Mouse (Mus musculus) liver, adult 2 months (tissue): ENCODE results near the gene Klhl31.

Experiments used
- CTCF ChIP-seq: fragments of 200-500 bp; IDR thresholded peaks from 2 replicates; pipeline ENCODE4 v1.5.1; 2011; ENCODE audit warnings: low read depth, low read length, control low read depth
- POLR2A ChIP-seq: fragments of 200-500 bp; IDR thresholded peaks from 2 replicates; pipeline ENCODE4 v1.6.1; 2011; ENCODE audit warnings: low read length, control low read depth; ENCODE audit not compliant: insufficient read depth; ENCODE audit errors: extremely low read depth

- no peak for TF ChIP-seq POLR2A
- TF ChIP-seq CTCF, result no peak
These were observed 19.5 kb upstream of the Klhl31 start for GRCm38 (mm10) chr9:77616796-77617195.
